ENCODE assay signal across 14 mouse cellular contexts in the genomic region with DNA sequence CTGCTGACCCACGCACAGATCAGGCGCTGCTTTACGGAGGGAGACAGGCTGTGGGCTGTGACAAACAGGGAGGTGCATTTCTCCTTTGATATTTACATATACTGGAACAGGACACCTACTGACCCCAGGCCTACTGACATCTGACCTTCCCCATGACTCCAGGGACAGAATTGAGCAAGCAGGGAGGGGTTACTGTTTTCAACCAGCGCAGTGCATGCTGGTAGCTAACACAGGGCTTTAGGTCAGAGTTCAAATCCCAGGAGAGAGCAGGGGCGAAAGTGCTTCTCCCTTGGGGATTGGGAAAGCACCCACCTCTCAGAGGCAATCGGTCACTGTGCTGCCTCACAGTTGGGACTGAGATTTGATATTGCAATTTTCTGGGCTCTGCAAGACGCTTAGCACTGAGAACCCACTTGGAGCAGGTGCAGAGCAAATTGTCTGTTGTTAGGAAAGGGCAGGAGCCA.
DNase-seq lines count a peak whose midpoint lies in the region; ATAC-seq and TF ChIP-seq lines count a peak whose summit lies in the region.
"Had no signal": no experiment of that assay in that cellular context is flagged by ENCODE, and none has a peak within 500 bp of the region (broad histone marks: within the 10 kb centered on the region; RNA-seq: fewer than 3 reads in every experiment).

No protein-coding gene starts in this region.

- no peak for ATAC-seq in hindbrain, embryonic 16.5 days
- ATAC-seq in forebrain, embryonic 16.5 days, result no peak
- ATAC-seq: CD4-positive, CD25-positive, alpha-beta regulatory T cell, adult 4 months had no signal

- no peak overlapping the region for H3K9ac ChIP-seq in hindbrain, embryonic 16.5 days (ENCODE audit: low read depth, low read length)
- peak overlapping the region; percentile 1; the same call in 1 of the 2 replicates for H3K9ac ChIP-seq in liver, adult 2 months (ENCODE audit: low read depth, low read length)
- H3K9ac ChIP-seq in forebrain, embryonic 16.5 days (replicated peaks; ENCODE audit: low read depth, low read length), result no peak overlapping the region
- H3K9ac ChIP-seq: embryonic facial prominence, embryonic 13.5 days; heart, embryonic 15.5 days had no signal

- H3K27me3 ChIP-seq in hindbrain, embryonic 10.5 days (ENCODE audit: insufficient read depth, poor library complexity, severe bottlenecking), result no peaks in the 10 kb centered on the region
- H3K27me3 ChIP-seq in hindbrain, embryonic 16.5 days (replicated peaks; ENCODE audit: control insufficient read depth, insufficient read depth, low read length), result no peaks in the 10 kb centered on the region
- no peaks in the 10 kb centered on the region for H3K27me3 ChIP-seq in testis, adult 2 months (ENCODE audit: control insufficient read depth, insufficient read depth, low read length)
- H3K27me3 ChIP-seq in liver, adult 2 months (ENCODE audit: control insufficient read depth, insufficient read depth, low read length), result no peaks in the 10 kb centered on the region
- no peaks in the 10 kb centered on the region for H3K27me3 ChIP-seq in forebrain, embryonic 16.5 days (replicated peaks; ENCODE audit: control insufficient read depth, insufficient read depth, low read length)
- H3K27me3 ChIP-seq: embryonic facial prominence, embryonic 13.5 days; heart, embryonic 15.5 days had no signal

- WGBS in hindbrain, embryonic 10.5 days, result 42% methylated on average over 7 of the region's 7 CpGs
- WGBS in hindbrain, embryonic 16.5 days, result 58% methylated on average over 7 of the region's 7 CpGs
- 24% methylated on average over 7 of the region's 7 CpGs for WGBS in liver, adult 2 months
- 74% methylated on average over 7 of the region's 7 CpGs for WGBS in forebrain, embryonic 16.5 days

- H3K4me3 ChIP-seq in hindbrain, embryonic 10.5 days, result no peak overlapping the region
- H3K4me3 ChIP-seq in hindbrain, embryonic 16.5 days (ENCODE audit: low read length), result no peak overlapping the region
- H3K4me3 ChIP-seq in testis, adult 2 months (ENCODE audit: control insufficient read depth, low read depth, low read length), result peak overlapping the region; percentile 82
- peak overlapping the region; percentile 21; the same call in 1 of the 2 replicates for H3K4me3 ChIP-seq in liver, adult 2 months (ENCODE audit: insufficient read depth, low read depth, low read length)
- no peak overlapping the region for H3K4me3 ChIP-seq in forebrain, embryonic 16.5 days (replicated peaks; ENCODE audit: low read length)
- H3K4me3 ChIP-seq: embryonic facial prominence, embryonic 13.5 days; heart, embryonic 15.5 days had no signal

- H3K36me3 ChIP-seq in hindbrain, embryonic 10.5 days, result no peaks in the 10 kb centered on the region
- no peaks in the 10 kb centered on the region for H3K36me3 ChIP-seq in hindbrain, embryonic 16.5 days (ENCODE audit: control insufficient read depth, insufficient read depth, low read length)
- H3K36me3 ChIP-seq in testis, adult 2 months (ENCODE audit: control insufficient read depth, insufficient read depth, low read length), result no peaks in the 10 kb centered on the region
- H3K36me3 ChIP-seq in liver, adult 2 months (ENCODE audit: control insufficient read depth, insufficient read depth, low read length), result no peaks in the 10 kb centered on the region
- H3K36me3 ChIP-seq in forebrain, embryonic 16.5 days (ENCODE audit: control insufficient read depth, insufficient read depth), result no peaks in the 10 kb centered on the region
- H3K36me3 ChIP-seq: embryonic facial prominence, embryonic 13.5 days; heart, embryonic 15.5 days had no signal

- no peak overlapping the region; the same call in 1 of the 2 replicates for H3K27ac ChIP-seq in hindbrain, embryonic 10.5 days
- no peak overlapping the region for H3K27ac ChIP-seq in hindbrain, embryonic 16.5 days (ENCODE audit: low read depth, low read length)
- peak overlapping the region; percentile 10; the same call in 1 of the 2 replicates for H3K27ac ChIP-seq in testis, adult 2 months (ENCODE audit: control insufficient read depth, insufficient read depth, low read depth, low read length)
- H3K27ac ChIP-seq in liver, adult 2 months (replicated peaks; ENCODE audit: insufficient read depth, low read depth, low read length), result peak overlapping the region; percentile 57
- no peak overlapping the region for H3K27ac ChIP-seq in forebrain, embryonic 16.5 days (ENCODE audit: low read length)
- H3K27ac ChIP-seq: embryonic facial prominence, embryonic 13.5 days; heart, embryonic 15.5 days had no signal

- no peak for TF ChIP-seq POLR2A in testis, adult 2 months (IDR thresholded peaks at IDR 0.05; ENCODE audit: control insufficient read depth, low read depth, low read length)
- TF ChIP-seq POLR2A in liver, adult 2 months (IDR thresholded peaks at IDR 0.05; ENCODE audit: extremely low read depth, insufficient read depth, low read length), result no peak

- TF ChIP-seq CTCF in testis, adult 2 months (IDR thresholded peaks at IDR 0.05; ENCODE audit: control insufficient read depth, insufficient read depth, insufficient replicate concordance, low read depth, low read length), result no peak
- no peak for TF ChIP-seq CTCF in liver, adult 2 months (IDR thresholded peaks at IDR 0.05; ENCODE audit: low read depth, low read length)

- no peaks in the 10 kb centered on the region for H3K9me3 ChIP-seq in hindbrain, embryonic 10.5 days
- no peaks in the 10 kb centered on the region for H3K9me3 ChIP-seq in hindbrain, embryonic 16.5 days (ENCODE audit: control insufficient read depth, low read length)
- H3K9me3 ChIP-seq in forebrain, embryonic 16.5 days (ENCODE audit: control insufficient read depth, low read length), result no peaks in the 10 kb centered on the region
- H3K9me3 ChIP-seq: embryonic facial prominence, embryonic 13.5 days; heart, embryonic 15.5 days had no signal

- DNase-seq in hindbrain, embryonic 10.5 days (ENCODE audit: low spot score), result peak; percentile 50
- DNase-seq in testis, postnatal 14 days (ENCODE audit: low spot score), result no peak
- DNase-seq in liver, adult 2 months (ENCODE audit: extremely low read depth, low read depth, low spot score), result peak; percentile 99
- DNase-seq in layer of hippocampus, adult 8-10 months (ENCODE audit: low spot score in 2 of 2), result no peak
- DNase-seq in frontal cortex, postnatal 14 days (ENCODE audit: low spot score in 2 of 2), result no peak
- DNase-seq: cerebellum, adult 11 months; layer of hippocampus, postnatal 36 days; lung, adult 2 months had no signal

- peaks cover 34% of the 10 kb centered on the region for H3K4me1 ChIP-seq in hindbrain, embryonic 10.5 days (replicated peaks)
- no peaks in the 10 kb centered on the region for H3K4me1 ChIP-seq in hindbrain, embryonic 16.5 days (ENCODE audit: control insufficient read depth, insufficient read depth, low read depth, low read length)
- peaks cover 7% of the 10 kb centered on the region for H3K4me1 ChIP-seq in testis, adult 2 months (ENCODE audit: control insufficient read depth, insufficient read depth, low read length)
- peaks cover 10% of the 10 kb centered on the region; the same call in 1 of the 2 replicates for H3K4me1 ChIP-seq in liver, adult 2 months (ENCODE audit: control insufficient read depth, insufficient read depth, low read length)
- peaks cover 3% of the 10 kb centered on the region; the same call in 1 of the 2 replicates for H3K4me1 ChIP-seq in forebrain, embryonic 16.5 days (replicated peaks; ENCODE audit: control insufficient read depth, insufficient read depth, low read length)
- H3K4me1 ChIP-seq: heart, embryonic 15.5 days had no signal

- H3K4me2 ChIP-seq in hindbrain, embryonic 16.5 days (ENCODE audit: low read length), result no peak overlapping the region
- no peak overlapping the region for H3K4me2 ChIP-seq in forebrain, embryonic 16.5 days (ENCODE audit: low read length)
- H3K4me2 ChIP-seq: embryonic facial prominence, embryonic 13.5 days; heart, embryonic 15.5 days had no signal

- no peaks in the 10 kb centered on the region for H3K79me2 ChIP-seq in liver, adult 2 months (ENCODE audit: control insufficient read depth, insufficient read depth, low read length)

Comparison
In these comparisons a context has a peak if more than half of its experiments do, and no peak if none do; other contexts are left out.
1. DNase-seq: peak in hindbrain, embryonic 10.5 days (single experiment) and liver, adult 2 months (single experiment); none in testis, postnatal 14 days (single experiment), layer of hippocampus, adult 8-10 months (0 of 2) and frontal cortex, postnatal 14 days (0 of 2).
2. H3K27ac ChIP-seq: peak in testis, adult 2 months (single experiment) and liver, adult 2 months (single experiment); none in hindbrain, embryonic 10.5 days (single experiment), hindbrain, embryonic 16.5 days (single experiment) and forebrain, embryonic 16.5 days (single experiment).
3. H3K4me3 ChIP-seq: peak in testis, adult 2 months (single experiment) and liver, adult 2 months (single experiment); none in hindbrain, embryonic 10.5 days (single experiment), hindbrain, embryonic 16.5 days (single experiment) and forebrain, embryonic 16.5 days (single experiment).